Mouse (Mus musculus) CH12.LX (cell line): Measurements from ENCODE around the gene Pigu.

Experiments used
- BHLHE40 ChIP-seq: IDR thresholded peaks from 2 replicates; pipeline ENCODE4 v1.6.1; 2011; ENCODE audit warnings: mild to moderate bottlenecking, low read depth, low read length, improper control_type of control experiment
- CTCF ChIP-seq, 2 experiments: IDR thresholded peaks in 1 of 2; conservative IDR thresholded peaks in 1 of 2; 2 replicates each; pipeline ENCODE4 v1.5.1; 2011 to 2012; ENCODE audit warnings: low read depth in 2 of 2, low read length in 2 of 2, improper control_type of control experiment in 1 of 2, inconsistent platforms in 1 of 2, mild to moderate bottlenecking in 1 of 2, moderate library complexity in 1 of 2
- EP300 ChIP-seq: IDR thresholded peaks from 2 replicates; pipeline ENCODE4 v1.6.1; 2011; ENCODE audit warnings: low read length, improper control_type of control experiment
- JUND ChIP-seq: conservative IDR thresholded peaks from 2 replicates; pipeline ENCODE4 v1.6.1; 2011; ENCODE audit warnings: low read depth, low read length, improper control_type of control experiment
- MEF2A ChIP-seq: IDR thresholded peaks from 2 replicates; pipeline ENCODE4 v1.6.1; 2014; ENCODE audit warnings: low read depth, mild to moderate bottlenecking, inconsistent platforms, low read length, improper control_type of control experiment, borderline replicate concordance
- MXI1 ChIP-seq: IDR thresholded peaks from 2 replicates; pipeline ENCODE4 v1.6.1; 2011; ENCODE audit warnings: mild to moderate bottlenecking, low read depth, low read length, improper control_type of control experiment
- NELFE ChIP-seq: IDR thresholded peaks from 2 replicates; pipeline ENCODE4 v1.6.1; 2011; ENCODE audit warnings: low read depth, low read length, improper control_type of control experiment

DNA sequence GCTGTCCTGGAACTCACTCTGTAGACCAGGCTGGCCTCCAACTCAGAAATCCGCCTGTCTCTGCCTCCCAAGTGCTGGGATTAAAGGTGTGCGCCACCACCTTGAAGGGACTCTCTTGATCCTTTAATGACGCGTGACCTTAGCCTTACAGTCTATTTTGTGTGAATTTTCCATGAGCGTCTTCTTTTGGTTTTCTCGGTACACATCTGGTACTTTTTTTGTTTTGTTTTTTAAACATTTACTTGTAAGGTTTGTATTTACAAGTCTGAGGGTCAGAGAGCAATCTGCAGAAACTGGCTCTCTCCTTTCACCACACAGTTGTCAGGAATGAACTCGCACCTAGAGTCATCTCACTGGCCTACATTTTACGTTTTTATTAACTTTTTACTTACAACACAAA lies 83.6 kb downstream of the Pigu start:
- TF ChIP-seq BHLHE40 (no peak), NELFE (no peak), MXI1 (no peak), CTCF (conservative IDR thresholded peaks at IDR 0.05 in 1 of 2, IDR thresholded peaks at IDR 0.05 in 1 of 2; ENCODE audit: low read depth in 2 of 2, low read length in 2 of 2) (no peak), JUND (no peak), EP300 (no peak), MEF2A (no peak)
